Mouse (Mus musculus) lung, adult 18-20 months (tissue): ENCODE measurements around the gene Faap100.

Experiments used
- DNase-seq, 2 experiments: peaks; one replicate each; pipeline ENCODE4 v3.0.0; 2022; ENCODE audit warnings: mixed read lengths in 2 of 2

Faap100 gene

DNA sequence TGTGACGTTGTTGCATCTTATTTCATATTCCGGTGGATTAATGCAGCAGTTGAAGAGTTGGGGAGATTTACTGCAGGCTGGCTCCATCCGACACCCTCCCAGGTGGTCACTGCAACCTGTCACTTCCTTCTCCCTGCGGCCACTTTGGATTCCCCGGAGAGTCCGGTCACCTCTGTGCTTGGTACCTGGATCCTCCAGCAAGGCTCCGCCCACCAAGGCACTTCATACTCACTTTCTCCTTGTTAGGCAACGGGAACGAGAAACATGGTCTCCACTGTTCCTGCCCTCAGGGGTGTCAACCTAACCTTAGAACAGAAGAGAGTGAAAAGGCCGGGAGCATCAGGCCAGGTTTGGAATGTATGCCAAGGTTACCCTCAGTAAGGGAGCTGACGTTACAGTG is 27.9 kb downstream of the Faap100 start:
- DNase-seq: peak; percentile 83 to 86

DNA sequence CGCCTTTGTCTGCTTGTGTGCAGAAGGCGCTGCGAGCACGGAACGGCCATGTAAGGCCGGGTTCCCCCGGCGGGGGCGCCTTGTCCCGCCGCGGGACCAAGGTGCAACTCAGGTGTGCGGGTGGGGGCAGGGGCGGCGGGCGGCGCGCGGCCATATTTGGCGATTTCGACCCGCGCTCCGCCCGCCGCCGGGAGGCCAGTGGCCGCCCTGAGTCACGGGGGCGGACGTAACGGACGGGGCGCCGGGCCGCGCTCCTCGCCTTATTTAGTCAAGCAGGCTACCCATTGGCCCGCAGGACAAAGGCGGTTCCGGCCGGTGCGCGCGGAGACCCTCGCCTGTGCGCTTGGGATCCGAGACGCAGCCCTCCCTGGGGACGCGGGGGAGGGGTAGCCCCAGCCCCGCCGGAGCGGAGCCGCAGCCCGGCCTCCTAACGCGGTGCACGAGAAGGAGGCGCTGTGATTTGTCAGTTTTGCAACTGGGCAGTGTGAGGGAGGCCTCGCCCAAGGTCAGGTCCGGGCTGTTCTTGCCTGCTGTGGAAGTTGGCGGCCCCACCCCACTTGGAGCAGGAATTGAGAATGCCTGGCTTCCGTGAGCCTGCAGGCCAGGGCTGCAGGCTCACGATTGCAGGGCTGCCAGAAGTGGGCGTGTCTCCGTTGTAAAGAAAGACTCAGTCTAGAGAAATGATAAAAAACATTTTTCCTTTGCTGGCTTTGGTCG is 28.4 kb downstream of the Faap100 start:
- peak; percentile 93 to 94 for DNase-seq

DNA sequence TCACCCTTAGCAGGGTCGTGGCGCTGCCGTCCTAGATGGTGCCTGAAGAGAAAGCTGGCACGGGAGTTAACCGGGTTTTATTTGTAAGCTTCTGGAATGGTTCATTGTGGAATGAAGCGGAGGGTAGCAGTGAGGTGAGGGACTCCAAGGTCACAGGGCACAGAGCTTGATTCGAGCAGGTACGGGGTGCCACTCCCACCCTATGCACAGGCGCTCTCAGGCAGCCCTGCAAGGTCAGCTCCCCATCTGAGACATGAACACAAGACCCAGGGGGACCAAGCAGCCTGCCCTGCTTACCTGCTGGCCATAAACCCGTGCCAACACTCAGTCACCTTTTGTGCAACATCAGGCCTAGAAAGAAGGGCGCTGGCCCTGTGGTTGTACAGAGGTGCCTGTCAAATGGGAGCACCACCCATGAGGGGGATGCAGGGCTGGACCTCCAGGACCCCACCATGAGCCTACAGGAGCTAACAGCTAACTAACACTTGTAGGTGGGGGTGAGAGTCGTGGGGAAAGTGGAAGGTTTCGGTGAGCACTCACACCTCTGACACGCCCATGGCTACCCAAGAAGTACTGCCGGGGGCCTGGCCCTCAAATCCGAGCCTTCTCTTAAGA is 29.1 kb downstream of the Faap100 start:
- peak in 1 of 2 experiments; percentile 61 for DNase-seq

DNA sequence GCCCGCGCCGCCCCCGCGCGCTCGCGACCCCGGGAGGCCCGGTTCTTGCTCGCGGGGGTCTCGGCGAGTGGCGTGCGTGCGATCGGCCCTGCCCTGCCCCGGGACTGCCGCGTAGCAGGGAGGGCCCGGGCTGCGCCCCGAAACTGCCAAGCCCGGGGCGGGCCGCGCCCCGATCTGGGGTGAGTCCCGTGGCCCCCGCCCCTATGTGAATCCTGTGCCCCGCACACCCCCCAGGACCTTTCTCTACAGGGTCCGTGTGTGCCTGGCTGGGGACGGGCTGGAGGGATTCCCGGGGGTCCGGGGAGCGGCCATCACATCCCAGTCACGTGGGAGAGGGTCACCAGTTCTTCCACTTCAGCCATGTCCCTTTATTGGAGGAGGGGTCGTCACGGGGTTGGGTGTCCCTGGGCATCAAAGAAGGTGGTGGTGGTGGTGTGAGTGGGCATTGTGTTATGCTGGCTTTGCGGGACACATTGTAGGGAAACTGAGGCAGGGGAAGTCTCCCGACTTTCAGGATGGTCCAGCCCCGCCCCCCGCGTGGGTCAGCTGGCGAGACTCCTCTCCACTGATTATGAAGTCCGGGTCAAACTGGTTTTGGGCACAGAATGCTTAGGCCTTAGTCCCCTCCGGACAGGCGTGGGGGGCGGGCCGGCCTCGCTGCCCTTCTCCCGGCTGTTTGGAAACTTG is 29.7 kb downstream of the Faap100 start:
- peak; percentile 63 to 66 for DNase-seq

DNA sequence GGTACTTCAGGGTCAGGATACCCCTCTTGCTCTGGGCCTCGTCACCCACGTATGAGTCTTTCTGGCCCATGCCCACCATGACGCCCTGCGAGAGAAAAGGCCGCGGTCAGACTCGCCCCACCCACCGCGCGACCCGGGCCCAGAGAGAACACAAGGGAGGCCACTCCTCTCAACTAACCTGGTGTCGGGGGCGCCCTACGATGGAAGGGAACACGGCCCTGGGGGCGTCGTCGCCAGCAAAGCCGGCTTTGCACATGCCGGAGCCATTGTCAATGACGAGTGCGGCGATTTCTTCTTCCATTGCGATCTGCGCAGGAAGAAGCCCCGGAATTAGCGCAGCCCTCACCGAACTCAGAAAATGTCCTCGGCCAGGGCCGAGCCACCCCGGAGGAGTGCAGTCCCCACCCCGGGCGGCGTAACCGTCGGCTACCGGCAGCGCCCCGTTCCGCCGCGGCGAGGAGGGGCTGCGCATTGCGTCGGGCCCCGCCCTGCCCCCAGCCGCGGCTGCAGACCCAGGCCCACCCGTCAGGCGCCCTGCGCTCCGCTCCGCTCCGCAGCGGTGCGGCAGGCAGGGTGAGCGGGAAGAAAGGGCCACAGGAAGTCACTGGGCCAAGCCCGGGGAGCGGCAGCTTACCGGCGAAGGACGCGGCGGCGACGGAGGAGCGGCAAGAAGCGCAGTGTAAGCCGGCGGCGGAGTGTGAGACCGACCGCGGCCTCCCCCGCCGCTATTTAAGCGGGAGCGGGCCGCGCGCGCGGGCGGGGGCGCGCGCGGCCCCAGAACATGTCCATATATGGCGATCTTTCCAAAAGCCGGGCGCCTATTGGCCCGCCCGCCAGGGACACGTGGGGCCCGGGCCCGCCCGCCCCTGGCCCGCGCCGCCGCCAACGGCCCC is 30.5 kb downstream of the Faap100 start, which contains the start of gene Actg1:
Gene Actg1 (minus strand): TSS at position 752 of the 893 bp plus-strand sequence.
- DNase-seq: peak; percentile 84 to 87

DNA sequence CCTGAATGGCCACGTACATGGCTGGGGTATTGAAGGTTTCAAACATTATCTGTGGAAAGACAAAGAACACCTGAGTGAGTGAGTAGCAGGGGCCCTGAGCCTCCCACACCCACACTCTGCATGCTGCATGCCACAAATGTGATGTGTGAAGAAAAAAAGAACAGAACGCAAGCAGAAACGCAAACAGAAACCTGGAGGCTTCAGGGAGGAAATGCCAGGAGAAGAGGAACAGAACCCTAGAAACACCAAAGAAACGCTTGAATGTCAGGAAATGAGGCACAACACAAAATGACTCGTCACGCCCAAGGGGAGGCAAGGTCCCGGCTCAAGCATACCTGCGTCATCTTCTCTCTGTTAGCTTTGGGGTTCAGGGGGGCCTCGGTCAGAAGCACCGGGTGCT is 31.3 kb downstream of the Faap100 start:
- DNase-seq: peak; percentile 26 to 44

DNA sequence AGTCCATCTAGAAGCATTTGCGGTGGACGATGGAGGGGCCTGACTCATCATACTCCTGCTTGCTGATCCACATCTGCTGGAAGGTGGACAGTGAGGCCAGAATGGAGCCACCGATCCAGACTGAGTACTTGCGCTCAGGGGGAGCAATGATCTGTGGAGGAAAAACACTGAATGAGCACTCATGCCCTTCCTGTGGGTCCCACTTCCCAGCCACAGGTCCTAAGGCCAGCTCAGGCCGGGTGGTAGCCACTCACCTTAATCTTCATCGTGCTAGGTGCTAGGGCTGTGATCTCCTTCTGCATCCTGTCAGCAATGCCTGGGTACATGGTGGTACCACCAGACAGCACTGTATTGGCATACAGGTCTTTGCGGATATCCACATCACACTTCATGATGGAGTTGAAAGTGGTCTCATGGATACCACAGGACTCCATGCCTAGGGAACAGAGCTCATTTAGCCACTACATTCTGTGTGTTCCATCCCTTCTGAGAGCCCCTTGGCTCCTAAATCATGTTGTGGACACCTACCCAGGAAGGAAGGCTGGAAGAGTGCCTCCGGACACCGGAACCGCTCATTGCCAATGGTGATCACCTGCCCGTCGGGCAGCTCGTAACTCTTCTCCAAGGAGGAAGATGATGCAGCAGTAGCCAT is 32.1 kb downstream of the Faap100 start:
- peak in 1 of 2 experiments; percentile 13 for DNase-seq

DNA sequence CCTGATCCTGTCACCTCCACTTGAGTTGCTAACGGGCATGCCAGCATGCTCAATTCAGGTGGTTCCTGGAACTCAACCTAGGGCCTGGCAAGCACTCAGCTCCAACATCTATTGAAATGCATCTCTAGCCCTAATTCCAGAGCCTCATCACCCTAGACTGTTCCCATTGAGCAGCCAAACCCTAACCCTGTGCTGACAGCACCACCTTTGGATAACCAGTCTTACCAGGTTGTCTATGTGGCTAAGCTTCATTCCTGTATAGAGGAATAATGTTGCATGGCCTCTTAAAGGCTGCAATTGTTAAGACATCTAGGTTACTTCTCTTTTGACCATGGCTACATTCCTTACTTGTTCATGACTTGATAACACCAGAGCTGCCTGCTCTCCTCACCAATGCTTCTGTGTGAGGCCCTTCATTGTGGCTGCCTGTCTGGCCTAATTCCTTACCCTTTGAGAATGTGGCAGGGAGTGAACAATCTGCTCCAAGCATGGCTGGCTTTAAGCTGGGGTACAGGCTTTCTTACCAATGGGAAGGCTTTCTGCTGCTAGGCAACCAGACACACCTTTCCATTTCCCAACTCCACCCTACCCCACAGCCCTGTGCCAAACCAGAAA is 33.4 kb downstream of the Faap100 start:
- peak; percentile 61 to 79 for DNase-seq

DNA sequence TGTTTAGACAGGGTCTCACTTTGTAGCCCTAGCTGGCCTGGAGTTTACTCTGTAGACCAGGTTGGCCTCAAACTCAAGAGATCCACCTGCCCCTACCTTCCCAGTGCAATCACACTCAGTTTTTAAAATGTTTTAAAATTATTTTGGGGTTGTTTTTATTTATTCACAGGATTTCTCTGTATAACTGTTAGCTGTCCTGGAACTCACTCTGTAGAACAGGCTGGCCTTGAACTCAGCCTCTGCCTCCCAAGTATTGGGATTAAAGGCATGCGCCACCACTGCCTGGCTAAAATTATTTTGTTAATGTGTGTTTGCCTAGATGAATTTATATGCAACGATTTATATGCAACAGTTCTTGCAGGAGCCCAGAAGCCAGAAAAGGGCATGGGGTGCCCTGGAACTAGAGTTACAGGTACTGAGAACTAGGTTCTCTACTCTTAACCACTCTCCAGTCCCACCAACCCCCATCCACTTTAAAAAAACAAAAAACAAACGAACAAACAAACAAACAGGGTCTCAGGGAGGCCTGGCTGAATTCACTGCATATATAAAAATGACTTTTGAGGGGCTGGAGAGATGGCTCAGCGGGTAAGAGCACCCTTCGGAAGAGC is 34.1 kb downstream of the Faap100 start:
- peak in 1 of 2 experiments; percentile 13 for DNase-seq

DNA sequence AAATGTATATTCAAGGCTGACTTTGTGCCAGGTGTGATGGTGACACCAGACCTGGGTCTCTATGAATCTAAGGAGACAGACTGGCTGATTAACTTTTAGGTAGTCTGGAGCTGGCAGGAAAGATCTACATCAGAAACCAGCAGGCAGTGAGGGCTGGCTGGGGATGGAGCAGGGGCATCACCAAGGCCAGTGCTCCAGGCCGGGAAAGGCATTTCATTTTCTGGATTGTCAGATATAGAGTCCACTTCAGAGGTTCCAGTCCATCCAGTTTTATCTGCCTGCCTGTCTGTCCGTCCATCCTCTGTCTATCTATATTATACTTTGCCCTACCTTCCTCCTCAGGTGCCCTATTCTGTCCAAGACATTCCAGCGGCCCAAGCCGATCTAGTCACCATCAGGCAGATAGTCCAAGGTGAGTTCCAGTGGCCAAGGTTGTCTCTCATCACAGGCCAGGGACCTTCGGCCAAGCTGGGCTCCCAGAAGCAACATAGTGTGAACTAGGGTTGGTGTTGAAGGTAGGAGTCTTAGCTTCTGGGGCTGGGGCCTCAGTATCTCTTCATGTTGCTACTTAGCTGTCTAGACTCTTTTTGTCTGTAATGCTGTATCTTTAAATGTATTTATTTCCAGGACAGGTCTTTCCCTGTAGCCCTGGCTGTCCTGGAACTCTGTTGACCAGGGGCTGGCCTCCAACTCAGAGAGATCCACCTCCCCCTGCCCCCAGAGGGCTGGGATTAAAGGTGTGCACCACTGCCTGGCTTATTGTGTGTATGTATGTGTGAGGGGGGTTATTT is 34.9 kb downstream of the Faap100 start:
- DNase-seq: peak in 1 of 2 experiments; percentile 9

DNA sequence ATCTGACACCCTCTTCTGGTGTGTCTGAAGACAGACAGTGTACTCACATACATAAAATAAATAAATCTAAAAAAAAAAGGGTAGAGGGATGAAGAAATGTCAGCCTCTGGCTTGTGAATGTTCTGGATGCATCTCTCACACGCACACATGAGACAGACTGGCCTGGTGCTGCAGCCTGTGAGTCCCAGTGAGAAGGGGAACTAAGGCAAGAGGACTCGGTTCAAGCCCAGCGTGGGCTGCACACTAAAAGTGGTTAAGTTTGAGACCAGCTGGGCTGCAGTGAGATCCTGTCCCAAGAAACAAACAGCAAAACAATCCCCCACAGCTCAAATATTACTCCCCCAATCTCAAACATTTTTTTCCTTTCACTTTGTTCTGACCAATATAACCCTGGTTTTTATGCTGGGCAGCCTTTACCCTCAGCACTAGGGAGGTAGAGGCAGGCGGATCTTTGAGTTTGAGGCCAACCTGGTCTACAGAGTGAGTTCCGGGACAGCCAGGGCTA is 35.9 kb downstream of the Faap100 start:
- peak in 1 of 2 experiments; percentile 2 for DNase-seq

DNA sequence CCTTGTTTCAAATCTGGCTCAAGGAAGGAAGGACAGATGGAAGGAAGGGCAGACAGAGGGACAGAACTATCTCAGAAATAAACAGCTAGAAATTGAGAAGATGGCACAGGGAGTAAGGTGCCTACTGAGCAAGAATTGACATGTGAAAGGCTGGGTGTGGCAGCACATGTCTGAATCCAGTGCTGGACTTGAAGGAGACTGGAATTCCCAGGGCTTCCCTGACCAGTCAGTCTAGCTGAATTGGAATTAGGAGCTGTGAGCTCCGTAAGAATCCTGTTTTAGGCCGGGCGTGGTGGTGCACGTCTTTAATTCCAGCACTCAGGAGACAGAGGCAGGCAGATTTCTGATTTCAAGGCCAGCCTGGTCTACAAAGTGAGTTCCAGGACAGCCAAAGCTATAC is 36.9 kb downstream of the Faap100 start:
- no peak for DNase-seq

DNA sequence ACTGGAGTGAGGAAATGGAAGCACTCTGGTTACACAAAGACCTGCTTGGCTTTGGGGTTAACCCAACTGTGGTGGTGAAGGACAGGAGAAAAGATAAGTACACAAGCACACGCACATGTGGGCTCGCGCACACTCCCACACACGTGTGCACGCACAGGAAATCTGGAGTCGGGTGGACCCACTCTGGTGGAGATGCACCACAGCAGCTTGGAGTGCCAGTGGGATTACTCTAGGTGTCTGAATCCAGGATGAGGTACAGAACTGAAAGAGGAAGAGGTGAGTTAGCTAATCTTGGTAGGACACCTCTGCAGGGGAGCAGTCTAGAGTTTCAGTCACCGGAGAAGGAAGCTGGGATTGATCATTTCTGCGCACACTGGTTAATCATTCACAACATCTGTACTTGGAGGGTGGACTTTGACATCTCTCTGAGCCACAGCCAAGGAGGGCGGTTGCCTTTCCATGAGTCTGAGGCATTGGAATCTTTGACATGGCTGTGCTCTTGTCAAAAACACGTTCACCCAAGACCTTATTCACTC is 38.5 kb downstream of the Faap100 start:
- no peak for DNase-seq

DNA sequence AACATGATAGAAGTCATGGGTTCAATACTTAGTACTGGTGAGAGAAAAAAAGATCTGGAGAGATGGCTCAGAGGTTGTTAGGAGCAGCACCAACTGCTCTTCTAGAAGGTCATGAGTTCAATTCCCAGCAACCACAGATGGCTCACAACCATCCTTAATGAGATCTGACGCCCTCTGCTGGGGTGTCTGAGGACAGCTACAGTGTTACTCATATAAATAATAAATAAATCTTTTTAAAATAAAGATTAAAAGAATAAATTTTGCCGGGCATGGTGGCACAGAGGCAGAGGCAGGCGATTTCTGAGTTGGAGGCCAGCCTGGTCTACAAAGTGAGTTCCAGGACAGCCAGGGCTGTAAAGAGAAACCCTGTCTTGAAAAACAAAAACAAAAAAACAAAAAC is 39.8 kb downstream of the Faap100 start:
- no peak for DNase-seq

DNA sequence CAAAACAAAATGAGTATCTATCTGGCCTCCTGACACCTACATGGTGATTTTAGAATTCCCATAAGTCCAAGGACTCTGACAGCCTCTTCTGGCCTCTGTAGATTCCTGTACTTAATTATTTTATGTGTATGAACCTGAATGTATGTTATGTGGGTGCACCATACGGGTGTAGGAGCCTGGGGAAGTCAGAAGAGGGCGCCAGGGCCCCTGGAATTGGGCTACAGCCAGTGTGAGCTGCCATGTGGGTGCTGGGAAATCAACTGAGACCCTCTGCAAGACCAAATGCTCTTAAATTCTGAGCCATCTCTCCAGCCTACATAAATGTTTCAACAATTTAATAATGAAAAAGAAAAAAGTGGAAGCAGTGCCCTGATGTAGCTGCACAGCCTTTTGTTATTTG is 41.1 kb downstream of the Faap100 start:
- no peak for DNase-seq

DNA sequence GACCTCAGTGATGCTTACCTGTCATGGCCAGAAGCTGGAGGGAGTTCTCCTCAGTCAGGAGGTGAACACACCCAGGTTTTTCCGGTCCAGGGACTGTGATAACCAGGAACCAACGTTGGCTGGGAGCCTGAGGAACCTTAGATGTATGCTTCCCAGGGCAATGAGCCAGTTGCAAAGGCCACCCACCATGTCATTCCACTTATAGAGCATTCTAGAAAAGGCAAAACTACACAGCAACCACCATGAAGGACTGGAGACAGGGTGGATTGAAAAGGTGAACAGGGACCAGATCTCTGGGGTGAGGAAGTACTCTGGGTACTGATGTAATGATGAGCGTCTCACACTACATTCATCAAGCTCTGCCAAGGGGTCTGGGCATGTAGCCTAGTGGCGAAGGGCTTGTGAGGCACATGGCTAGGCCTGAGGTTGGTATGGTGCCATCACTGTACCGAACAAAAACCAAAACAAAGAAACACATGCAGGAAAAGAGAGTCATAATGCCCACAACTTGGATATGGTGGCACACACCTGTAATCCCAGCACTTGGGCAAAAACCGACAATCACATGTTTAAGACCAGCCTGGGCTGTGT is 43.0 kb downstream of the Faap100 start:
- DNase-seq: no peak

DNA sequence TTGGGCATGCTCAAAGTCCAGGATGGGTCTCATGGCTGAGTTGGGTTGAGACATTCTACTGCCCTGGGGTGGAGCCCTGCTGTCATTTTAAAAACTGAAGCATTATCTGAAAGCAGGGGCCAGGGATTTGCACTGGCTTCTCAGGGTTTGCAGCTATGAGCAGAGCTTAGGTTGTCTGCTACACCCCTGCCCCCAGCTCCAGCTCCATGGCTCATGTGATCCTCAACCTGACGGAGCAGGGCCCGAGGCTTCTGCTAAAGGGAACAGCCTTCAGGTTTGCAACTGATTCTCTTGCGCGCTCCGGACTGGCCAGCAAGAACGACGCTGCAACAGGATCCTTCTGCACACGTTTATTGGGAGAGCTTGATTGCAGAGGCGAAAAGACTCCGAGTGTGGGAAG is 58.4 kb downstream of the Faap100 start:
- DNase-seq: no peak

DNA sequence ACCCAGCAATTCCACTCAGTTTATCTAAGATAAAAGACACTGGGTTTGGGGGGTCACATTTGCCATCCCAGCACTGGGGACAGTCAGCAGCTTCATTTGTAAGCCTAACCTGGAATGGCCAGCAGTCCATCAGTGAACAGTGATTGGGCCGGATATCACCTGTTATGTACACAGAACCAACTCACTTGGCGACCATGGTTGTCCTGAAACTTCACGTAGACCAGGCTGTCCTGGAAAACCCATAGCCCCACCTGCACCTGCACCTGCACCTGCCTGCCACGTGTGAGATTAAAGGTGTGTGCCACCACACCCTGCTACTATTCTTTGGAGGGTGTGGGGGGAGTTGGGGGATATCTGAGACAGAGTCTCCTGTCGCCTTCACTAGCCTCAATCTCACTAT is 59.3 kb downstream of the Faap100 start:
- no peak for DNase-seq
